Mouse (Mus musculus) liver, embryonic 16.5 days (tissue): ENCODE data around the gene Wbp2. TPM values are rescaled to one million over a fixed set of nuclear protein-coding genes. Genes with fewer than 3 reads are reported as not detected.
"Not testable (repeated sequence)": the region's sequence is repeated elsewhere in the genome, so short reads cannot be mapped to it uniquely, and the experiment has no call there.

ENCODE experiments used
- ATAC-seq: fragments of 200-750 bp; cut with Nextera tagmentation; 2 replicates; pipeline ENCODE4 v1.8.0; 2017; ENCODE audit warnings: low read depth, mild to moderate bottlenecking, moderate number of reproducible peaks, moderate library complexity
- H3K27ac ChIP-seq: fragments of 300-500 bp; sonication (generic); 2 replicates; pipeline ENCODE4 v1.5.1; 2014; ENCODE audit warnings: mild to moderate bottlenecking, low read length
- H3K27me3 ChIP-seq: fragments of 300-500 bp; sonication (generic); 2 replicates; pipeline ENCODE4 v1.6.1; 2014; ENCODE audit warnings: low read depth, low read length, mixed read lengths; ENCODE audit not compliant: control insufficient read depth, insufficient read depth
- H3K36me3 ChIP-seq: fragments of 300-500 bp; sonication (generic); 2 replicates; pipeline ENCODE4 v1.6.1; 2014; ENCODE audit warnings: mild to moderate bottlenecking; ENCODE audit not compliant: control insufficient read depth, insufficient read depth
- H3K4me1 ChIP-seq: fragments of 300-500 bp; sonication (generic); 2 replicates; pipeline ENCODE4 v1.6.1; 2014; ENCODE audit warnings: low read depth, low read length, mixed read lengths; ENCODE audit not compliant: control insufficient read depth
- H3K4me2 ChIP-seq: fragments of 300-500 bp; sonication (generic); 2 replicates; pipeline ENCODE4 v1.6.1; 2014; ENCODE audit warnings: low read depth, low read length, mixed read lengths
- H3K4me3 ChIP-seq: fragments of 300-500 bp; sonication (generic); 2 replicates; pipeline ENCODE4 v1.5.1; 2014; ENCODE audit warnings: low read depth, mild to moderate bottlenecking, low read length
- H3K9ac ChIP-seq: fragments of 300-500 bp; sonication (generic); 2 replicates; pipeline ENCODE4 v1.6.1; 2014; ENCODE audit warnings: low read depth, low read length
- H3K9me3 ChIP-seq: fragments of 300-500 bp; sonication (generic); replicated peaks from 2 replicates; pipeline ENCODE4 v1.6.1; 2016; ENCODE audit warnings: low read length; ENCODE audit not compliant: control insufficient read depth
- WGBS: fragments of 180-500 bp; shearing (Covaris S2); extraction: QIAGEN DNeasy Blood & Tissue Kit; methylation state at CpG from one replicate; pipeline ENCODE4 v1.1.7; 2014; ENCODE audit not compliant: insufficient replicate concordance; 5-methylcytosine and 5-hydroxymethylcytosine counted together
- polyA plus RNA-seq: library from polyadenylated mRNA; unstranded; fragments of >200 nt; fragmentation: Nextera tagmentation; extraction: Ambion mirVana; gene quantifications from 2 replicates; pipeline ENCODE4 v1.2.1, GENCODE M21; 2015

Wbp2 gene
- polyA plus RNA-seq, 1 experiment from 2014 or later = 110 TPM

DNA sequence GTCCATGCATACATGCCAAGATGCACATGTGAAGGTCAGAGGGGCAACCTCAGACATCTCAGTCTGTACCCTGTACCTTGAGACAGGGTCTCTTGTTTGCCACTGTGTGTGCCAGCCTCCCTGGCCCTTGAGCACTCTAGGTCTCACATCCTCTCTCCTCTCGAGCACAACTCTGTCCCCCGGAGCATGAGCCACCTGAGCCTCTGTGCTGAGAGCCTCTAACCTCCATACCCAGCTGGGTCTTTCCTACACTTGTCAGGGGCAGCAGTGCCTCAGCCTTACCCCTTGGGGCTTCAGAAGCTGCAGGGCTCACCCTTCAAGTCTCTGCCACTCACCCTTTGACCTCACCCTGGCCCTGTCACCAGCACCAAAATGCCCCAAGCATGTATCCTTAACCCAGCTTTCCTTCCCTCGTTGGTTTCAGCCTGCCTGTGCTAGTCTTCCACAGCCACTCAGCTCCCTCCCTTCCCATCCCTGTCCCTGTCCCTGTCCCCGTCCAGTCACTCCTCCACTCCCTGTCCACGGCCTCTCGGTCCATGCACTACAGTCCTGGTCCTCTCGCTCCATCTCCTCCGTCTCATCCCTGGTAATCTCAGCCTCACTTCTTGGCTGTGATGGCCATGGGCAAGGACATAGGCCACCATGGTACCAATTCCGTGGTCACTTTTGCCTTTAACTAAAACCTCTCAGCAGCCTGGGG lies 42.4 kb upstream of the Wbp2 start:
- Histone ChIP-seq H3K27ac (no peak overlapping the region), H3K4me1 (peaks cover 37% of the 10 kb centered on the region), H3K36me3 (no peaks in the 10 kb centered on the region; the same call in 1 of the 2 replicates), H3K4me3 (no peak overlapping the region), H3K9me3 (no peaks in the 10 kb centered on the region), H3K4me2 (peak overlapping the region; percentile 84; the same call in 1 of the 2 replicates), H3K9ac (no peak overlapping the region), H3K27me3 (no peaks in the 10 kb centered on the region)
- ATAC-seq = no peak
- WGBS = 66% methylated on average over 9 of the region's 9 CpGs

DNA sequence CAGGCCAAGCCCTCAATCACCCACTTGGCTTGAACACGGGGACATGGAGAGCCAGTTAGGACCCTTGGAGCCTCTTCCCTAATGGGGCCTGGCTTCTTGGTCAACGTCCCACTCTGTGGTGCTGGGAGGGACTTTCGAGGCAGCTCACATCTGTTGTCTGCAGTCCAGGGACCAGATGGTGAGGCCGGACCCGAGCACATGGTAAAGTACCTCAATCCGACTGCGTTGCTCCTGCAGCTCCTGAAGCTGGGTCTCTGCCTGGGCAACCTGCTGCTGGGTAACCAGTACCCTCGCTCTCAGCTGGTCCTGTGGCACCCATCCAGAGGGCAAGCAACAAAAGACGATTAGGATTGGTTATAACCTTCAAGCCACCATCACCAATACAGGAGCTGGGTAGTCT lies 41.2 kb upstream of the Wbp2 start:
- peaks cover 37% of the 10 kb centered on the region for H3K4me1 ChIP-seq
- no peak overlapping the region for H3K9ac ChIP-seq
- ATAC-seq = no peak
- no peaks in the 10 kb centered on the region; the same call in 1 of the 2 replicates for H3K36me3 ChIP-seq
- H3K9me3 ChIP-seq = no peaks in the 10 kb centered on the region
- H3K27me3 ChIP-seq = no peaks in the 10 kb centered on the region
- no peak overlapping the region for H3K27ac ChIP-seq
- WGBS = 78% methylated on average over 9 of the region's 9 CpGs
- no peak overlapping the region for H3K4me2 ChIP-seq
- no peak overlapping the region for H3K4me3 ChIP-seq

DNA sequence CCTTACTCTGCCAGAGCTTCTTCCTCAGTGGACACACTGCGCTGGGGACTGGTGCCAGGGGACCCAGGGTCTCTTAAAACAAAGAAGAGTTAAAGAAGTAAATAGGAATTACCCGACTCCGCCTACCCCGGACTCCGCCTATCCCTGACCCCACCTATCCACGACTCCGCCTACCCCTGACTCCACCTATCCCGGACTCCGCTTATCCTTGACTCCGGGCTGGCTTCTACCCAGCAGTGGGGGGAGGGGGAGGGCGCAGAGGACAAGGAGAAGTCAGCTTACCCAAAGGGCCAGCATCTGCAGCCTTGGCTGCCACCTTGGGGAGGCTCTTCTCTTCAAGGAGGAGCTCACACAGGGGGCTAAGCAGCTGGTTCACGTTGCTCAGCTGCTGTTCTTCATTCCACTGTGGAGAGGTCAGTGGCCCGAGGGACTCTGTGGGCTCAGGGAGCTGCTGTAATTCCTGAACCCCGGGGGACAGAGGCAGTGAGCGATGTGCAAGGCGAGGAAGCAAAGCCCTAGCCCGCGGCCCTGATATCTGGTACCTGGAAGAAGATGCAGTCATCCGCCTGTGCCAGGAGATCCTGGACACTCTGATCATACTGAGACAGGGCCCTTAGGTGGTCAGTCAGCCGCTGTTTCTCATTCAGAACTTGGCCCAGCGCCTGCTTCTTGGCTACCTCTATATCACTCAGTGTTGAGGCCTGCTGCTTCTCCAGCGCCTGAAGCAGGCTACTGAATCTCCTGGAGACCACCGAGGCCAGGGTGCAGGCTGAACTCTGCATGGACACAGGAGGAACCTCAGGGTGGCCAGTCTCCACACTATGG lies 40.6 kb upstream of the Wbp2 start, which contains the start of gene Trim47:
Trim47 (minus strand) TSS at position 55 of the 825 bp plus-strand sequence.
- Histone ChIP-seq H3K9me3 (no peaks in the 10 kb centered on the region), H3K4me2 (peak within 1 kb of the TSS; percentile 4; the same call in 1 of the 2 replicates), H3K27ac (no peak within 1 kb of the TSS), H3K27me3 (no peaks in the 10 kb centered on the region), H3K4me3 (no peak within 1 kb of the TSS), H3K9ac (no peak within 1 kb of the TSS), H3K4me1 (peaks cover 37% of the 10 kb centered on the region), H3K36me3 (no peaks in the 10 kb centered on the region; the same call in 1 of the 2 replicates)
- 42% methylated on average over 23 of the region's 23 CpGs for WGBS
- peak; percentile 39; the same call in 1 of the 2 replicates for ATAC-seq

DNA sequence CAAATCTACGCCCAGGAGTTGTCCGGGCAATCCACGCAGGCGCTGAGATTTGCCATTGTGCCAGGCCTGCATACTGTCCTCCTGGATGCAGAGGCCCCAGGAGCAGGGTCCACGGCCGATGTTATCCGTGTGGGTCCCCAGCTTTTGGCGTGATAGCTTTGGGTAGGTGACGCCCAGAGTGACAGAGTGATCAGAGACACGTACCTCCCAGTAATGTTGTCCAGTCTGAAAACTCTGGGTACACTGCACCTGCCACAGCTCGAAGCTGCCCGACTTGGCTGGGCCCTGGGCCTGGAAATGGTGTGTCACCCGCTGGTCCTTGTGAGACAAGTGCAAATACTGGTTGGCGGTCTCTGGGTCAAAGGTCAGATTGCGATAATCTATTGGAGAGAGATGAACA lies 39.5 kb upstream of the Wbp2 start:
- WGBS = 75% methylated on average over 15 of the region's 15 CpGs
- Histone ChIP-seq H3K4me3 (no peak overlapping the region), H3K9ac (no peak overlapping the region), H3K27me3 (no peaks in the 10 kb centered on the region), H3K27ac (no peak overlapping the region), H3K9me3 (no peaks in the 10 kb centered on the region), H3K4me1 (peaks cover 31% of the 10 kb centered on the region), H3K36me3 (no peaks in the 10 kb centered on the region; the same call in 1 of the 2 replicates), H3K4me2 (no peak overlapping the region)
- ATAC-seq = no peak

DNA sequence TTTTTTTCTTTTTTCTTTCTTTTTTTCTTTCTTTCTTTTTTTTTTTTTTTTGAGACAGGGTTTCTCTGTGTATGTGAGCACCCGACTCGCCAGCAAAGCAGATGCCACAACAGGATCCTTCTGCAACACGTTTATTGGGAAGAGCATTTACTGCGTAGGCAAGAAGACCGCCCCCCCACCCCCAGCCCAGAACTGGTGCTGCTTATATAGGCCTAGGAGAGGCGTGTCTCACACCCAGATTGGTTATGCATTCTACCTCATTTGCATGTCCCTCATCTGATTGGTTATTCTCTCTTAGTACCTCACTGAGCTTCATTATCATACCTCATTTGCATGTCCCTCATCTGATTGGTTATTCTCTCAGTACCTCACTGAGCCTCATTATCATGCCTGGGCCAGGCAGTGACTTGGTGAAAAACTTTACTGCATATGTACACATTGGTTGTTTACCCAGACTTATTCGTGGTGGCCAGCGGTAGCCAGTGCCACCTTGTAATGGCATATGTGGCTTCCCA lies 35.0 kb upstream of the Wbp2 start:
- not testable (repeated sequence) for H3K9me3 ChIP-seq, H3K4me1 ChIP-seq, H3K27me3 ChIP-seq, H3K36me3 ChIP-seq, H3K27ac ChIP-seq, H3K4me2 ChIP-seq, H3K9ac ChIP-seq, H3K4me3 ChIP-seq, ATAC-seq
- WGBS = 77% methylated on average over 8 of the region's 8 CpGs

DNA sequence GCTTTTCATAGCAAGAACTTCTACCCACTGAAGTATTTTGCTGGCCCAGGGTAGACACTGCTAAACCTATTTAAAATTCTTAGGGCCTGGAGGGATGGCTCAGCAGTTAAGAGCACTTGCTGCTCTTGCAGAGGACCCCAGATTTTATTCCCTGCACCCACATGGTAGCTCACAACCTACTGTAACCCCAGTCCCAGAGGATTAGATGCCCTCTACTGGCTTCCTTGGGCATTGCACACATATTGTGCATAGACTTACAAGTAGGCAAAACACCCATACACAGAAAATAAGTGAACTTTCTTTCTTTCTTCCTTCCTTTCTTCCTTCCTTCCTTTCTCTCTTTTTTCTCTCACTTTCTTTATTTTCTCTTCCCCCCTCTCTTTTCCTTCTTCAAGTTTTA lies 31.0 kb upstream of the Wbp2 start:
- no peaks in the 10 kb centered on the region; the same call in 1 of the 2 replicates for H3K36me3 ChIP-seq
- no peak overlapping the region for H3K4me2 ChIP-seq
- H3K27ac ChIP-seq = no peak overlapping the region
- H3K4me3 ChIP-seq = no peak overlapping the region
- H3K4me1 ChIP-seq = no peaks in the 10 kb centered on the region
- ATAC-seq = no peak
- no peaks in the 10 kb centered on the region for H3K9me3 ChIP-seq
- H3K27me3 ChIP-seq = no peaks in the 10 kb centered on the region
- H3K9ac ChIP-seq = no peak overlapping the region

DNA sequence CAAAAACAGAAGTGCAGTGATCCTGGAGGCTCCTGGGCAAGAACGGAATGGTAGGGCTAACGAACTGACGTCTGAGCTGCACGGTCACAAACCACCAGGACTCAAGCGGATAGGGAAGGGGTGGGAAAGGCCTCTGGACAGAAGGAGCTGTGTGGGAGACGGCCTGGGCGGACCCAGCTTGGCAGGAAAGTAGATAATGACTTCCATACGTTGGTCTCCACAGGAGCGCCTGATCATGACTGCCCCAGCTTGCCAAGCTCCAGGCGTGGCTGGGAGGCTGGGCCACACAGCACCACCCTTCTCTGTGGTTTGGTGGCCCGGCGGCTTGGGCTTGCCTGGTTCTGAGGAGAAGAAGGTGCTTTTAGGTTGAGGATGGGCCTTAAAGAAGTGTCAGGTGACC lies 30.4 kb upstream of the Wbp2 start:
- no peak for ATAC-seq
- Histone ChIP-seq H3K9me3 (no peaks in the 10 kb centered on the region), H3K27me3 (no peaks in the 10 kb centered on the region), H3K4me1 (no peaks in the 10 kb centered on the region), H3K36me3 (no peaks in the 10 kb centered on the region), H3K9ac (no peak overlapping the region), H3K4me3 (no peak overlapping the region), H3K4me2 (no peak overlapping the region), H3K27ac (no peak overlapping the region)
- 40% methylated on average over 12 of the region's 12 CpGs for WGBS

DNA sequence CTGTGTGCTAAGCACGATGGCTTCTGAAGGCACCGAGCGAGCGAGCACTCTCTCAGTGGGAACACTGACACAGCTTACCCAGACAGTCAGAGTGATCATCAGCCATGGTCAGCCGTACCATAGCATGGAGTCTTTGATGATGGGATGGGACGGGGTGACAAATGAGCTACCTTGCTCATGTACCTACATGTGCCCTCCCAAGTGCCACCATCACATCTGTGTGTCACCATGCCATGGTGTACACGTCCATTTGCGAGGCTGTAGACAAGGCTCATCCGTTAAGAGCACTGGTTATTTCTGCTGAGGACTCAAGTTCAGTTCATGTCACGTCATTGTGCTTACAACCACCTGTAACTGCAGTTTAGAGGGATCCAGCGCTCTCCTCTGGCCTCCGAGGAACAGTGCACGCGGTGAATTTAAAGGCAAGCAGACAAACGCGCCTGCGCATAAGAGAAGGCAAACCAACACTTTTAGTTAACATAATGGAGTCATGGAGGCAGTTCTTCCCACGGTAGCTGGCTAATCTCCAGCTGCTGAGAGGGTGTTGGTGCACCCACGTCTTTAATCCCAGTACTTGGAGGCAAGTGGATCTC lies 24.9 kb upstream of the Wbp2 start:
- no peaks in the 10 kb centered on the region for H3K9me3 ChIP-seq
- no peak overlapping the region for H3K27ac ChIP-seq
- H3K4me3 ChIP-seq = no peak overlapping the region
- H3K4me1 ChIP-seq = peaks cover 23% of the 10 kb centered on the region
- WGBS = 84% methylated on average over 19 of the region's 19 CpGs
- H3K36me3 ChIP-seq = no peaks in the 10 kb centered on the region
- H3K9ac ChIP-seq = no peak overlapping the region
- no peak overlapping the region for H3K4me2 ChIP-seq
- no peak for ATAC-seq
- H3K27me3 ChIP-seq = peaks cover 45% of the 10 kb centered on the region
